Mouse (Mus musculus) ovary, adult 18-20 months (tissue): ENCODE measurements around the gene Vmn1r83.

Experiments used
- DNase-seq: peaks from one replicate; pipeline ENCODE4 v3.0.0; 2022; ENCODE audit warnings: low spot score, mixed read lengths

The Vmn1r83 gene

GRCm38 (mm10) chr7:12329381-12329780, at the start of gene Vmn1r83:
Vmn1r83 (minus strand) TSS chr7:12329481.
- DNase-seq, result no peak

DNA sequence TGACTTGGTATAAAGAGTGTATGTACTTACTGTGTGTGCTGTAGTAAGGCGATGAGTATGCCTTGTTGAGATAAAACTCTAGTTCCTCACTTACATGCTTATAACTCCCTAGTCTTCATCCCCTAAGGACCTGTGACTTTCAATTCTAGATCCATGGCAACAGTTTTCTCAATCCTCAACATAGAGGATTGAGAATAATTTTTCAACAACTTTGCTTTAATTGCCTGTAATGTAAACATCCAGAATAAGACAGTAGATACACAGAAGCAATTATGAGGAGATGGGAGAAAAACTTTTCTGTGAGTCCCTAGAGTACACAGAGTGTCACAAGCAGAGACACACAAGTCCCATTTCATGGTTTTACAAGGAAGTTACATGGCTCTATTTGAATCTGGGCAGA, 39.9 kb upstream of the Vmn1r83 start, which contains the start of gene Vmn1r84:
Gene Vmn1r84, minus strand, starts transcription at position 101 of the 400 bp plus-strand sequence.
- no peak for DNase-seq

- no peak for DNase-seq
Observed at GRCm38 (mm10) chr7:12300130-12300529, 29.2 kb downstream of the Vmn1r83 start, which contains the start of gene Vmn1r82. Vmn1r82 (plus strand) TSS chr7:12300430.
